Mouse (Mus musculus) layer of hippocampus, postnatal 14 days (tissue): ENCODE results near the gene Edaradd. TPM values are rescaled to one million over a fixed set of nuclear protein-coding genes. Genes with fewer than 3 reads are reported as not detected.

Source experiments
- DNase-seq, 2 experiments: peaks; one replicate each; pipeline ENCODE4 v3.0.0; 2021 to 2022; ENCODE audit warnings: low spot score in 2 of 2, mixed read lengths in 1 of 2
- long read RNA-seq, 2 experiments: library from polyadenylated mRNA; stranded (forward); transcript quantifications; one replicate each; pipeline ENCODE4 v2.0.0; 2021
- total RNA-seq, 2 experiments: library from RNA; stranded (reverse); gene quantifications; 2 replicates each; pipeline ENCODE4 v1.2.3; 2021

Edaradd gene
- under 1 TPM; 0.69 to 0.78 TPM for total RNA-seq
- long read RNA-seq, experiment 1, result 0 reads
- long read RNA-seq, experiment 2, result 0 reads

DNA sequence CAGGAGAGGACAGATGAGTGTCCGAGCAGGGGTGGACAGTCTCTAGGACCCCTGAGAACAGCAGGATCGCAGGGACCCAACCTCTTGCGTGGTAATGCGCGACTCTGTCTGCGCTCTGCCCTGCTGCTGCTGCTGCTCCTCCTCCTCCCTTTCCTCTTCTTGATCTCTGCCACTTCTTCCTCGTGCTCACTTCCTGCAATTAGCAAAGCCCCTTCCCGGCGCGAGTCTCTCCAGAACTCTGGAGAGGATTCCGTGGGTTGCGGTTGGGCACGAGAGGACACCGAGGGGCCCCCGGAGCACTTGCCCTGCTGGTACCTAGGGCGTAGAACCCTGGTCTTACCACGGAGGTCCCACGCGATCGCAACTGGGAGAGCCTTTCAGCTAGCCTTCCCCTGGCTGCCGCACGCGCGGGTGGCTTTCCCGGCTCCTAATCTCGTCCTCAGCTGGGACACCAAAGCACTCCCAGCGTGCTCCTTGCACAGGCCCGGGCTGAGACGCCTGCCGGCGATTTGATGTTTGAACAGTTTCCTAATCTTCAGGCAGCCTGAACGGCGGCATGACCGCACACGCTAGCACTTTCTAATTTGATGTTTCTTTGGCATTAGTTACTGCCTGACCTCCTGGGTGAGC, at the start of gene Edaradd:
Gene Edaradd (minus strand): TSS at position 484 of the 630 bp plus-strand sequence.
- DNase-seq, result peak in 1 of 2 experiments; percentile 22

DNA sequence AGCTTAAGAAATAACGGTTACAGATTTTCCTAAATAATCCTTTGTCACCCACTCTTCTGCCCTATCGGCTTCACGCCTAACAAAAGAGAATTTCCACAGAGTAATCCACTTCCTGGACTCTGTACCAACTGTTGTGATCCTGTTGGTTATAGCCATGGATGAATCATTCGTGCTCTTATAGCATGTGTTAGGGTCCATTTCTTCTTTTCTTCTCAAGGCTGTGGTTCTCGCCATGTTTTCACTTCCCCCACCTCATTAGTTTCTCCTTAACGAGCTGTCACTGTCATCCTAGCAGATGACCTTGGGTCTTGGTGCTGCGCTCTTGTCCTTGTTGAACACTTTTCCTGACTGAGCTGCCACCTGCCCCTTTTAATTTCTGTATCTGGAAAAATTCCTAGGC, 49.5 kb upstream of the Edaradd start:
- no peak for DNase-seq

DNA sequence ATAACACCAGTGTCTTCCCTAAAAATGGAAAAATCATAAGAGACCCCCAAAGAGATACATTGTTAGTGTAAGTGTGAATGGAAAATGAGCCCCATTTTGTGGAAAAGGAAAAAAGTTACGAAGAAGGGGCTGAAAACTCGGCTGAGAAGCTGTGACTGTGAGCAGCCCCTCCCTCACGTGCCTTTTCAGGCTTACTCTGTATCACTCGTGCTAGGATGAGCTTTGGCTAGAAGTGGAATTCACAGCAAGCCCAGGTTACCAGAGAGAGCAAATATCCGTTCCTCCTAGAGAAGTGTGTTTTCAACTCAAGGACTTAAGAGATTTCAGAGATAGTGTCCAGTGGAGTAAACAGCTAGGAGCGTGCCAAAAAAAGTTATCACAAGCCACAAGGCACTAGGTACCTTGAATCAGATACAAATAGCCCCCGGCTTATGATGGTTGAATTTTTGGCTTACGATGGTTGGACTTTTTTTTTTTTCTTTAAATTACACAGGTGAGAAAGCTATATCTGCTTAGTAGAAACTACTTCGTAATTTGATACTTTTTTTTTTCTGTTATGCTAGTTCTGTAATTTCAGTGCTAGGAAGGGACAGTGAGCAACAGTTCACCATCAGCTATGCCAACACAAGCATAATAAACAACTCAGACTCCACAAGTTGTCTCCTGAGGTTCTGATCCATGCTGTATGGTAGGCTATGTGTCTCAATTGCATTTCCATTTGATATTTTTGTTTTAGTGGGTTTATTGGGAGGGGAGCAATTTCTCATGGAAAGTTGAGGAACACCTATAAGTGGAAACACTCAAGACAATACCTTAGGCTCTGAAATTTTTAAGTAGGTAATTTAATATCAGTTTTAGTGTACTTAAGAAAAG, 48.6 kb upstream of the Edaradd start:
- DNase-seq, result no peak

DNA sequence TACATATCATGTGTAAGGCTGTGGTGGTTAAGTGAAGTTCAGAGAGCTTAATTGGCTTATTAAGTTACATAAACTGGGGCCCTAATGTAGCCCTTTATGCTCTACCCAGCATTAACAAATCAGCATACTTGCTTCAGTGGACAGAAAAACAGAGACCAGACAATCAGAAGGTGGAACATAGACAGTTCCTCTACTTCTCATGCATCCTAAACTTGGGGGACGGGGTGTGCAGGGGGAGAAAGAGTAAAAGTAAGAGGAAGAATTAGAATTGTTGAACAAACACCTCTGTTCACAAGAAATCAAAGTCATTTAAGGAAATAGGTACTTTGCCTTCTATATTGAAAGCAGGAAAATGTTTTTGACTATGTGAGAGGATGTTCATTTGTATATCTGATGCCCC, 47.7 kb upstream of the Edaradd start:
- no peak for DNase-seq

DNA sequence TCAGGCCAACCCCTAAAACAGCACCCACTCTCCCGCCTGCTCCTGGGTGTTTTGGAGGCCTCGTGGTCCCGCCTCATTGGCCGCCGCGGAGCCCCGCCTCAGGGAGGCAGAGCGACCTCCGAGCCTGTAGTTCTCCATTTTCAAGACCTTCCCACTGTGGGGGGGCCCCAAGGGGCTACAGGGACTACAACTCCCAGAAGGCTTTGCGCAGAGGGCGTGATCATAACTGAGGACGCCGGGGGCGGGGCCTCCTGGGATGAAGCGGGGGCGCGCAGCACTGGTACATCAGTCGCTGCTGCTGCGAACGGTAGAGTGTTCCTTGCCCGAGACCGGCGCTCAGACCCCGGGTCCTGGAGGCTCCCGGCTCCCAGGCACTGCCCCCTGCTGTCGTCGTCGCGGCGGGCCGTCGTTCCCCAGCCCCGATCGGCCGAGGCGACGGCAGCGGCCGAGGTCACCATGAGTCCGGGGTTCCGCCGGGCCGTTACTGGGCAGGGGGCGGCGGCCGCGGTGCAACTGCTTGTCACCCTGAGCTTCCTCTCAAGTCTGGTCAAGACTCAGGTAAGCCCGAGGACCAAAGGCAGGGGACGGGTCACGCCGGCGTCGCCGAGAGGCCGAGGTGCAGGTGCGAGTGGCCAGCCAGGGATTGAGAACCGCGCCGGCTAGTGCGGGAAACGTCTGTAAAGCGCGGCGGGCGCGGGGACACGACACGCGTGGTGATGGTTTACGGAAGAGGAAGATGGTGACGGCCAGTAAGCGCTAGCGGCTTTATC, 45.6 kb upstream of the Edaradd start, which contains the start of gene Ero1lb:
Gene Ero1lb (plus strand): TSS at position 254 of the 770 bp plus-strand sequence.
- peak; percentile 97 to 100 for DNase-seq

DNA sequence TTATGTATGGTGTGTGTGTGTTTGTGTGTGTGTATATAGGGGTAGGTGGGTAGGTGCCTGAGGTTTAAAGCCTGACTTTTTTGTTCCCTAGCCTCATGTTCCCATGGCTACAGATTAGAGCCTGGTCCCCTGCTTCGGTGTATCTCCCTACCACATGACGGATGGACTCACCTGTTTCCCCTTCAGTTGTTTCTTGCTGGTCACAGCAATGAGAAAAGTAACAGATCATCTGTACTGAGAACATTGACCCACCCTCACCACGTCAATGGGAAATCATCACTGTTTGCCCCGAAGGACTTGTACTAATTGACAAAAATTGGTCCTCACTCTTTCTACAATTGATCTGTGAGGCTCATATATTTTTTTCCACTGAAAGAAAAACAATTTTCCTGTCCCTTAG, 42.0 kb upstream of the Edaradd start:
- DNase-seq, result no peak

DNA sequence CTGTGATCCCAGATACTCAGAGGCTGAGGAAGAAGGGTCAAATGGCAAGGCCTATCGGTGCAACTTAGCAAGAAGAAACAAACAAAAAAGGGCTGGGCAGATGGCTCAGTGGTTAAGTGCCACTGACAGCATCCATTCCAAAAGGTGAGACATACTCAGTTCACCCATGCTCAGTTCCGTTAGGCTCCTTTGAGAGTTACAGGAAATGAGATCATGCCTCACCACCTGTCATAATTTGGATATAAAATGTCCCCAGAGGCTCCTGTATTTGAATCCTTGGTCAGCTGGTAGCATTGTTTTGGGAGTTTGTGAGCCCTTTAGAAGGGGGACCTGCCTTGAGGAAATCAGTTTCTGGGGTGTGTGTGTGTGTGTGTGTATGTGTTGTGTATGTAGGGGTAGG, 41.5 kb upstream of the Edaradd start:
- no peak for DNase-seq

DNA sequence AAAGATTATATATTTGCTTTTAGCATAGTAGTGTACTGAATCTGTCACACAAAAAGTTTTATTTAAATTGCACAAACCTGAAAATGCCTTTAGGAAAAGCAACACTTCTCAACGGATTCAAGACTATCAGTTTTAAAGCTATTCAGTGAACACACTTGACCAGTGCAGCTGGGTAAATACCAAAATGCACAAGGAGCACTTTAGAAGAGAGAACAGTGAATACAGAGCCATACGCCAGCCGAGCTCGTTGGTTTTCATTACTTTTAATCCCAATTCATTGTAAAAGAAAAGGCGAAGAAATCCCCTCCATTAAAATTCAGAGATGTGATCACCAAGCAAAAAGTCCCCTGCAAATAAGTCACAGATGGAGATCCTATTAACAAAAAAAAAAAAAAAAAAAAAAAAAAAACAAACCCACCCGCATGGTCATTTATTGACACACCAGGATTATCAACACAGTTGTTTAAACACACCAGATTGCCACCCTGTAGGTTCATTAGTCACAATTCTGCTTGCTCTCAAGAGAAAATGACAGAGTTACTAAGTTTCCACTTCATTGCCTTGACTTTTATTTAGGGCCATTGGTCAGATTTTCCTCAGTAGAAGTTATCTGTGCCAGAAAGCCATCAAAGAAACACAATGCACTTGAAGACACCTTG, 39.4 kb upstream of the Edaradd start:
- DNase-seq, result no peak

DNA sequence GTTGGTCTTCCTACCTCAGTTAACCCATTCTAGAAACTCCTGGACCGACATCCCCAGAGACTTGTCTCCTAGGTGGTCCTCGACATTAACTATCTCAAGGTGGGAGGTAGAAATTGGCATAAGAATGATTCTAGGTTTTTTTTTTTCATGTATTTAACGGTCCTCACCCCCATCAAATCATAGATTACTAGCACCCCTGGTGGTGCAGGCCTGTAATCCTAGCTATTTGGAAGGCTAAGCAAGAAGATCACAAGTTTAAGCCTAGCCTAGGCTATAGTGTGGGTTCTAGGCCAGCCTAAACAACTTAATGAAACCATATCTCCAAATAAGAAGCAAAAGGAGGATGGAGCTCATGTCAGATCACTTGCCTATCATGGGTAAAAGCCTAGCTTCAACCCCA, 38.8 kb upstream of the Edaradd start:
- DNase-seq, result no peak

DNA sequence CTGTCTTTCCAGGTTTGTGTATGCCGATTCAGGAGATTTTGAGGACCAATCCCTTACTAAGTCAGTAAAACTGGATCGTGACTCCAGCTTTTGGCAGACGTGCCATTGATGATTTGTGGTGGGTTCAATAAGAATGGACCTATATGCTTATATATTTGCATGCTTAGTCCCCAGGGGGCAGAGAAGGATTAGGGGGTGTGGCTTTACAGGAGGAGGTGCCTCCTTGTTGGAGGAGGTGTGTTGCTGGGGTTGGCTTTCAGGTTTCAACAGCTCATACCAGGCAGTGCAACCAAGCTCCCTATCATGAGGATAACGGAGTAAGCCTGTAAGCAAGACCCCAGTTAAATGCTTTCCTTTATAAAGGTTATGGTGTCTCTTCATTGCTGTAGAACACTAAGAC, 34.0 kb upstream of the Edaradd start:
- DNase-seq, result no peak

DNA sequence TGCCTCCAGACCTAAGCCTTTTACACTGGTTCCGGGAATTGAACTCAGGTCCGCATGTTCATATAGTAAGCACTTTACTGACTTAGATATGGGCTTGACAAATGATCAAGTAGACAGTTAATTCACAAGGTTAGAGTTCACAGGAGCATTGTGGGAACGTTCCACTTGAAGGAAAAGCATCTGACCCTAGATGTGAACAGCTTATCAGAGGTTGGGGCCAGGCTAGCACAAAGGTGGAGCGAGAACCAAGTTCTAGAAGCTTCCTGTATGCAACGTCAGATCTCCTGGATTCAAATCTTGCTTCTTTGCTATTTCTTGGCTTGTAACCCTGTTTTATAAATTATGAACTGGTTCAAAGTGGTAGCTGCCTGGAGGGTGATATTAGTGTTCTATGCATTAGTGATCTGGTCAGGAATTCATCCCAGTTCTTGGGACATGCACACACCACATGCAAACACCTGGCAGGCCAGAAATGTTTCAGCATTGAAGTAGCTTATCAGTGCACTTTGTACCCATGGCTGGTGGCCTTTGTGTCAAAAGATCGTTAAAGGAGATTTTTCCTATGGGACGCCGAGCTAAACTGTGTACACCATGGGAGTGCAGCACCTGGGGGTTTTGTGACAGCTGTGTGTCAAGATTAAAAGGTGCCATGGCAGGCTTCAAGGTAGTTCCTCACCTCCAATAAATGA, 23.8 kb upstream of the Edaradd start:
- DNase-seq, result no peak

DNA sequence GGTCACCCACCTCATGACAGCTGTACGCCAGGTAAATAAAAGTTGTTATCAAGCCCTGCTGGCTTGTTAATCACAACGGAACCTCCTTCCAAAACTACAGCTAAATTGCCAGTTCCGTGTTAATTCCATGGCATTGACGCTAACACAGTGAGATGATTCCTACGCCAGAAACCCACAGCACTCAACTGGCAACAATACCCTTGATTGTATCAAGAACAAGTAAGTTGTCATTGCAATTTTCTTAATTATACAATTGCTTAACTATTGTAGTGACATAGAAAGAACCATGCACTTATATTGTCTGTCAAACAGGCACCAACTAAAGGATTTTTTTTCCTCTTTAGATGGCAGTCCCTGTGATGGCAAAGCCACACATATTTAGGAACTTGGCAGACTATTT, 23.0 kb upstream of the Edaradd start:
- DNase-seq, result no peak

DNA sequence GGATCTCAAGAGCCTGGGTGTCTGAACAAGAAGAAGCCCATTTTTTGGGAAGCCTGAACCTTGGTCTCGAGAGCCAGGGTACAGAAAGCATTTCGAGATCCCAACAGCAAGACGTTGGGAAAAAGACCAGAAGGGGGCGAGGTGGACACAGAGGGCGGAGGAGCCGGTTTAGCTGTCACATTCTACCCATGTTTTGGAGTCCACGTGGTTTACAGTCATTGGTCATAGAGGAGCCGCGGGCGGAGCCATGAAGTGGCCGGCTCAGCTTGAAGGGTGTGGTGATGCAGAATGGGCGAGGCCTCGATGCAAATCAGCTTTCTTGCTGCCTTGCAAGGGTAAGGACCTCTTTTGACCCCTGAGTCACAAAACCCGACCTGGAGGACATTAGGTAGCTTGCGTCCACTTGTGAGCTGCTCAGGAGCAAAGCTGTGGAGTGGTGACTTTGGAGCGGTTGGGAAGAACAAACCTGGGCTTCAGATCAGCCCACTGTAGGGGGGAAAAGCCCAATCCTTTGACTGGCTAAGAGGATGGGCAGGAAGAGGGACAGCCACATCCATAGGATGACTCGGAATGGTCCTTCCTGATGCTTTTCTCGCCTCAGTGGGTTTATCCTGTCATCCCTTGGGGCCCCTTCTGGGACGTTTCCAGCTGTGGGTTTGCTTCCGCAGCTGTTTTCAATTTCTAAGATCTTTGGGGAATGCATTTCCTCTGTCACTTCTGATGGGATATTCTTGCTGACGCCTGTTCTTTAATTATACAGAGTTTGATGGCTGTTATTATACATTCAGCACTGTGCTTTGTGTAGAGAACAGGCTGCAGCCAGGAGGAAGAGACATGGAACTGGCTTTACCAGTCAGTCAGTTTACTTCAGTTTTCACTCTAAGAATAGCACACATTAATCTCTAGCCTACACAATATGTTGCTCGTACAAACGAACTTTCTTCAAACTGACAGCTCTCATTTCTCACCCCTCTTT, 22.1 kb upstream of the Edaradd start:
- no peak for DNase-seq

DNA sequence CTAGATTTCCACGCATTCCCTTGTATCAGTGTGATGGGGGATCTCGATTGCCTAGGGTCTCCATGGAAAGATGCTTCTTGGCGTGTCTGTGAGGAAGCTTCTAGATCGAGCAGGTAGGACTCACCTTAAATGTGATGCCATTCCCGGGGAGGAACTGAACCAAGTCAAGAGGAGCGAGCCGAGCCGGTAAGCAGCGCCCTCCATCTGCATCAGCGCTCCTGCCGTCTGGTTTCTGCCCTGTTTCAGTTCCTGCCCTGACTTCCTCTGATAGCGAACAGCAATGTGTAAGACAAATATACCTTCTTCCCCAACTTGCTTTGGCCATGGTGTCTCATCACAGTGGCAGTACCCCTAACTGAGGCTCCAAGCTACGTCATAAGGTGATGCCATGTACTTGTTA, 19.9 kb upstream of the Edaradd start:
- no peak for DNase-seq

DNA sequence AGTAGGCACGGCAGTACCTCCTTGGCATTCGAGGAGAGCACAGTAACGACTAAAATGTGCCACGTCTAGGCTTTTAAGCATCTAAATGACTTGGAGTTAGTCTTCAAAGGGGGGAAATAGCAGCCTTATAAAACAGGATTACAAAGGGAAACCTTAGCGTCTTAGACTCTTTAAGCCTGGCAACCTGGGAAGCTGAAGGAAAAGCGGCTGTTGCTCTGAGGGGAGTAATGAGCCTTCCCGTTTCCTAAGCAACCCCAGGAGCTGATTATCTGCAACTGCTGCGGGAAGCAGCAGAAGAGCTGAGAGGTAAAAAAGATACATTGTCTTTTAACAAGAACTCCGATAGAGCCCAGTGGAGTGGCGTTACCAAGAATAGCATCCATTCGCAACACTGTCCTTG, 19.5 kb upstream of the Edaradd start:
- DNase-seq, result no peak

DNA sequence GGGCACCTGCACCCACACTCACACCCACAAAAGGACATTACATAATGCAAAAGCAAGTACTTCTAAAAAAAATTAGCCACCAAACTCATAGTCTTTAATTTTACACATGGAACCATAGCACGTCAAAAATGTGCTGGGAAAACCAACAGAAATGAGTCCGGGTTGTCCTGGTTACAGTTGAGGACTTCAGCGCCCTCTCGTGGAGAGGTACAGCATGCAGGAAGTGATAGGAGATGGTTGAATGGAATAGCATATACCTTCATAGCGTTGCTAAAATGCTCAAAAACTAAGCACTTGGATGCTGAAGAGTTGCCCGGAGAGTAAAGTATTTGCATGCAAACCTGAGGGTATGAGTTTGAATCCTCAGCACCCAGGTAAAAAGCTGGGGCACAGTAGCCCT, 17.7 kb upstream of the Edaradd start:
- DNase-seq, result no peak

DNA sequence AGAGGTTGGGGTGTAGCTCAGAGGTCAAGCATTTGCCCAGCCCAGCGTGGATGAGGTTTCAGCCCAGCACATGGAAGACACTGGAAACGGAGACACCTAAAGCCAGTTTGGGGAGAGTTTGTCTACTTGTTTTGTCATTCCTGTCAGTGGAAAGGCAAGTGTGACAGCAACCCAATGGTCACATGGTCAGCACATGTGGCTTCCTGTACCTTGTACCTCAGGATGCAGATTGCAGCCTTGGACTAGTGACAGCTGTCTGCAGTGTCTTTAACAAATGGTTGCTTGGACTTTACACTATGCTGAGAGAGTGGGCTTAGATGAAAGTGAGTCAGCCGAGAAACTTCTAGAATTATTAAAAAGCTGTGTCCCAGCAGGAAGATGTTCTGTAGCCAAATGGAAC, 14.4 kb upstream of the Edaradd start:
- DNase-seq, result no peak

DNA sequence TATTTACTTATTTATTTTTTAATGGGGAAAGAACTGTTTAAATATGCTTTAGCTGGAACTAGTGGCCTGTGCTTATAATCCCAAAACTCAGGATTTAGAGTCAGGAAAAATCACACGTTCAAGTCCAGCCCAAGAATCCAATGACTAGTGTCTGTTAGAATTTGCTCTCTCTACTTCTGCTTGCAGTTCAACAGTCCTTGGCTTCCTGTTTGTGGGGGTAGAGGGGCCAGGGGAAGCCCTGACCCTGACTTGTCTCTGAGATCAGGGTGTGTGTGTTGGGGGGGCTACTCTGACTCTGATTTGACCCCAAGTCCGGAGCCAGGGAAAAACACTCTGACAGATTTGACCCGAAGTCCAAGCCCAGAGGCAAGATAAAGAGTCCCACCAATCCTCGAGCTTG, 5.4 kb upstream of the Edaradd start:
- no peak for DNase-seq

DNA sequence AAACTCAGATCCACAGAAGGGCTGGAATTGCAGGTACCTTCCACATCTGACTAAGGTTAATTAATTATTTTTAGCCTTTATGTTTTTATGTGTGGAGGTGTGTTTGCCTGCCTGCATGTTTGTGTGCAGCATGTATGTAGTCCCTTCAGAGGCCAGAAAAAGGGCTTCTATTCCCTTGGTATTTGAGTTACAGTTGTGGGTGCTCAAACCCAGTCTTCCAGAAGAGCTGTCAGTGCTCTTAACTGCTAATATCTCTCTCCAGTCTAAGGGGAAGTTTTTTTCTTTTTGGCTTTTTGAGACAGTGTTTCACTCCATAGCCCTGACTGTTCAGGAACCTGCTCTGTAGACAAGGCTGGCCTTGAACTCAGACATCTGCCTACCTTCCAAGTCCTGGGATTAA, 2.1 kb upstream of the Edaradd start:
- no peak for DNase-seq

DNA sequence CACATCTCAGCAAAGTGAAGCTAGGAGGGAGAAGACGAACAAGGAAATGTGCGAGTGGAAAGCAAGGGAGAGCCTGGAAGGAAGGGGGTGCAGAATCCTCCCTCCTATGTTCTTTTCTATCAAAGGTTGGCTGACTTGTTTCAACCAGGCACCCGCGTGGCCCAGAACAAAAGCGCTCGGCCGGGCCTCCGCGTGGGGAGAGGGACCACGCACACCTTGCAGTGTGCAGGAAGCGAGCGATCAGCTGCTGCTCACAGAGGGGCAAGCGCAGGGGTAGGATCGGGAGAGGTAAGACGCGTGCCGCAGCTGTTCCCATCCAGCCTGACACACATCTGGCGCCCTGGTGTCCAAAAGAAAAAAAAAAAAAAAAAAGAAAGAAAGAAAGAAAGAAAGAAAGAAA, 867 bp downstream of the Edaradd start:
- no peak for DNase-seq
